Mouse (Mus musculus) adrenal gland, postnatal 14 days (tissue): ENCODE measurements at regions not wholly inside any gene's neighbourhood (a gene's known extent, or its start where the extent isn't known, plus 50 kb on each side); places are given as distances from the start of the nearest gene placed in this dataset.
A peak's percentile ranks its signal among the peaks of the same experiment; 100 is the strongest.

Experiments
- DNase-seq: peaks from one replicate; pipeline ENCODE4 v3.0.0; 2021; ENCODE audit warnings: mixed read lengths

GRCm38 (mm10) chr13:116017886-116018285 is 291.6 kb downstream of the Isl1 start:
- no peak for DNase-seq

- DNase-seq: peak; percentile 15
Observed at GRCm38 (mm10) chr13:116003733-116004132, 305.8 kb downstream of the Isl1 start.

GRCm38 (mm10) chr13:116002391-116002899 is 307.0 kb downstream of the Isl1 start:
- peak; percentile 82 for DNase-seq

GRCm38 (mm10) chr13:115990591-115990990 is 318.9 kb downstream of the Isl1 start:
- DNase-seq: peak; percentile 43

GRCm38 (mm10) chr13:115989091-115989490 is 320.4 kb downstream of the Isl1 start:
- DNase-seq: no peak

GRCm38 (mm10) chr13:115986282-115986681 is 323.2 kb downstream of the Isl1 start:
- DNase-seq: no peak

- DNase-seq: no peak
Observed at GRCm38 (mm10) chr13:115985715-115986114, 323.8 kb downstream of the Isl1 start.

- DNase-seq: no peak
Observed at GRCm38 (mm10) chr13:115977890-115978203, 331.6 kb downstream of the Isl1 start.

GRCm38 (mm10) chr13:115977118-115977889 is 332.2 kb downstream of the Isl1 start:
- DNase-seq: no peak
